Mouse (Mus musculus) embryonic fibroblast, embryonic 13.5 days (primary cell): Measurements from ENCODE around the gene Agt.

Source experiments
- CTCF ChIP-seq: IDR thresholded peaks from 2 replicates; pipeline ENCODE4 v1.5.1; 2011; ENCODE audit warnings: mild to moderate bottlenecking, control low read depth, low read length, moderate library complexity, borderline replicate concordance; ENCODE audit not compliant: insufficient read depth
- POLR2A ChIP-seq: IDR thresholded peaks from 2 replicates; pipeline ENCODE4 v1.6.1; 2011; ENCODE audit warnings: low read depth, mild to moderate bottlenecking, control low read depth, low read length, moderate library complexity

GRCm38 (mm10) chr8:124526261-124526660 lies 43.2 kb downstream of the Agt start:
- TF ChIP-seq CTCF (no peak), POLR2A (no peak)
